Mouse (Mus musculus): ENCODE data around the gene Tmprss15. TPM values are rescaled to one million over a fixed set of nuclear protein-coding genes. Genes with fewer than 3 reads are reported as not detected.

Tmprss15 gene
- total RNA-seq, 1 experiment from 2014 or later: not detected

Other genes with a start within 250 kb of the Tmprss15 start
- 0.30 TPM in 1 of 2 replicates, not detected in the other for gene Chodl, start 160.1 kb downstream of the Tmprss15 start, total RNA-seq (2021)

All from adrenal gland, postnatal 25 days (tissue).